Mouse (Mus musculus) MEL (cell line): ENCODE measurements around the gene St6galnac5. TPM values are rescaled to one million over a fixed set of nuclear protein-coding genes. Genes with fewer than 3 reads are reported as not detected.
A peak's percentile ranks its signal among the peaks of the same experiment; 100 is the strongest.

Source experiments
- DNase-seq: peaks from one replicate; pipeline ENCODE4 v3.0.0; 2011; ENCODE audit warnings: low read depth, low spot score
- H3K27ac ChIP-seq: 2 replicates; pipeline ENCODE4 v1.5.1; 2012; ENCODE audit warnings: low read depth, mild to moderate bottlenecking, control low read depth, low read length, moderate library complexity; ENCODE audit not compliant: control insufficient read depth
- H3K27me3 ChIP-seq, 2 experiments: fragments of 150-350 bp in 1 of 2; sonication (generic) in 1 of 2; 2 replicates each; pipeline ENCODE4 v1.6.1; 2012; ENCODE audit warnings: low read length in 2 of 2, mild to moderate bottlenecking in 2 of 2, improper control_type of control experiment in 1 of 2, moderate library complexity in 1 of 2; ENCODE audit not compliant: insufficient read depth in 2 of 2, control insufficient read depth in 1 of 2
- H3K36me3 ChIP-seq, 2 experiments: 2 replicates each; pipeline ENCODE4 v1.6.1; 2012 to 2014; ENCODE audit warnings: low read length in 2 of 2, improper control_type of control experiment in 1 of 2, inconsistent platforms in 1 of 2, mild to moderate bottlenecking in 1 of 2; ENCODE audit not compliant: insufficient read depth in 2 of 2, control insufficient read depth in 1 of 2
- H3K4me1 ChIP-seq, 2 experiments: fragments of 150-350 bp in 1 of 2; sonication (generic) in 1 of 2; 2 replicates each; pipeline ENCODE4 v1.6.1; 2012; ENCODE audit warnings: low read length in 2 of 2, improper control_type of control experiment in 1 of 2, mild to moderate bottlenecking in 1 of 2; ENCODE audit not compliant: insufficient read depth in 2 of 2, control insufficient read depth in 1 of 2
- H3K4me3 ChIP-seq, 2 experiments: fragments of 150-350 bp in 1 of 2; sonication (generic) in 1 of 2; 2 replicates each; pipeline ENCODE4 v1.5.1; 2012; ENCODE audit warnings: low read depth in 2 of 2, low read length in 2 of 2, mild to moderate bottlenecking in 2 of 2, moderate library complexity in 2 of 2, control low read depth in 1 of 2, improper control_type of control experiment in 1 of 2; ENCODE audit not compliant: control insufficient read depth in 1 of 2, insufficient read depth in 1 of 2
- H3K79me2 ChIP-seq: 2 replicates; pipeline ENCODE4 v1.6.1; 2012; ENCODE audit warnings: mild to moderate bottlenecking, low read length, moderate library complexity; ENCODE audit not compliant: control insufficient read depth, poor library complexity, insufficient read depth
- H3K9ac ChIP-seq: 2 replicates; pipeline ENCODE4 v1.6.1; 2012; ENCODE audit warnings: low read depth, mild to moderate bottlenecking, control low read depth, low read length, moderate library complexity; ENCODE audit not compliant: control insufficient read depth, poor library complexity, severe bottlenecking
- H3K9me3 ChIP-seq: fragments of 150-350 bp; sonication (generic); replicated peaks from 2 replicates; pipeline ENCODE4 v1.6.1; 2012; ENCODE audit warnings: mild to moderate bottlenecking, low read length, improper control_type of control experiment, moderate library complexity; ENCODE audit not compliant: insufficient read depth
- BHLHE40 ChIP-seq: IDR thresholded peaks from 2 replicates; pipeline ENCODE4 v1.6.1; 2012; ENCODE audit warnings: low read depth, mild to moderate bottlenecking, inconsistent platforms, low read length, improper control_type of control experiment, borderline replicate concordance
- CHD2 ChIP-seq: IDR thresholded peaks from 2 replicates; pipeline ENCODE4 v1.6.1; 2011; ENCODE audit warnings: low read length, improper control_type of control experiment
- CTCF ChIP-seq, 3 experiments: IDR thresholded peaks in 2 of 3; conservative IDR thresholded peaks in 1 of 3; 2 replicates each; pipeline ENCODE4 v1.5.1; 2011 to 2012; ENCODE audit warnings: low read length in 3 of 3, low read depth in 2 of 3, mild to moderate bottlenecking in 2 of 3, improper control_type of control experiment in 1 of 3, inconsistent platforms in 1 of 3, mixed read lengths in 1 of 3, moderate library complexity in 1 of 3; ENCODE audit not compliant: control insufficient read depth in 1 of 3, insufficient read depth in 1 of 3, poor library complexity in 1 of 3, severe bottlenecking in 1 of 3
- ELF1 ChIP-seq: IDR thresholded peaks from 2 replicates; pipeline ENCODE4 v1.6.1; 2014; ENCODE audit warnings: low read depth, mild to moderate bottlenecking, inconsistent platforms, low read length, improper control_type of control experiment, moderate library complexity
- GABPA ChIP-seq: IDR thresholded peaks from 2 replicates; pipeline ENCODE4 v1.6.1; 2012; ENCODE audit warnings: low read depth, mild to moderate bottlenecking, inconsistent platforms, low read length, improper control_type of control experiment, moderate library complexity
- KAT2A ChIP-seq: conservative IDR thresholded peaks from 2 replicates; pipeline ENCODE4 v1.6.1; 2012; ENCODE audit warnings: low read depth, low read length, improper control_type of control experiment, inconsistent platforms
- MXI1 ChIP-seq: IDR thresholded peaks from 2 replicates; pipeline ENCODE4 v1.6.1; 2011; ENCODE audit warnings: mild to moderate bottlenecking, low read depth, low read length, improper control_type of control experiment
- MYB ChIP-seq: IDR thresholded peaks from 2 replicates; pipeline ENCODE4 v1.6.1; 2011; ENCODE audit warnings: mild to moderate bottlenecking, low read depth, low read length, improper control_type of control experiment
- POLR2A ChIP-seq, 2 experiments: IDR thresholded peaks; 2 replicates each; pipeline ENCODE4 v1.6.1; 2011 to 2012; ENCODE audit warnings: low read length in 2 of 2, mild to moderate bottlenecking in 2 of 2, control low read depth in 1 of 2, improper control_type of control experiment in 1 of 2, low read depth in 1 of 2, moderate library complexity in 1 of 2; ENCODE audit not compliant: control insufficient read depth in 1 of 2, insufficient read depth in 1 of 2, poor library complexity in 1 of 2
- POLR2AphosphoS5 ChIP-seq: IDR thresholded peaks from 2 replicates; pipeline ENCODE4 v1.6.1; 2012; ENCODE audit warnings: low read depth, borderline replicate concordance, mild to moderate bottlenecking, inconsistent platforms, low read length, moderate library complexity, mixed read lengths
- RAD21 ChIP-seq: IDR thresholded peaks from 2 replicates; pipeline ENCODE4 v1.6.1; 2011; ENCODE audit warnings: mild to moderate bottlenecking, low read depth, low read length, improper control_type of control experiment
- SIN3A ChIP-seq: IDR thresholded peaks from 2 replicates; pipeline ENCODE4 v1.6.1; 2012; ENCODE audit warnings: low read length, improper control_type of control experiment, inconsistent platforms
- SMC3 ChIP-seq: IDR thresholded peaks from 2 replicates; pipeline ENCODE4 v1.6.1; 2011; ENCODE audit warnings: low read depth, low read length, improper control_type of control experiment
- TAL1 ChIP-seq: IDR thresholded peaks from 2 replicates; pipeline ENCODE4 v1.6.1; 2012; ENCODE audit warnings: mild to moderate bottlenecking, inconsistent platforms, low read length, moderate library complexity, mixed read lengths
- TBP ChIP-seq: IDR thresholded peaks from 2 replicates; pipeline ENCODE4 v1.8.0; 2011; ENCODE audit warnings: low read depth, low read length, improper control_type of control experiment
- UBTF ChIP-seq: IDR thresholded peaks from 2 replicates; pipeline ENCODE4 v1.6.1; 2012; ENCODE audit warnings: low read depth, mild to moderate bottlenecking, inconsistent platforms, low read length, improper control_type of control experiment, moderate library complexity, borderline replicate concordance; ENCODE audit not compliant: insufficient read depth
- USF1 ChIP-seq: IDR thresholded peaks from 2 replicates; pipeline ENCODE4 v1.6.1; 2014; ENCODE audit warnings: low read depth, mild to moderate bottlenecking, inconsistent platforms, low read length, improper control_type of control experiment, moderate library complexity
- USF2 ChIP-seq, 2 experiments: IDR thresholded peaks; 2 replicates each; pipeline ENCODE4 v1.6.1; 2011 to 2012; ENCODE audit warnings: improper control_type of control experiment in 2 of 2, low read length in 2 of 2, borderline replicate concordance in 1 of 2, inconsistent platforms in 1 of 2, low read depth in 1 of 2, mild to moderate bottlenecking in 1 of 2; ENCODE audit not compliant: insufficient read depth in 1 of 2
- ZKSCAN1 ChIP-seq: IDR thresholded peaks from 2 replicates; pipeline ENCODE4 v1.6.1; 2012; ENCODE audit warnings: low read depth, mild to moderate bottlenecking, inconsistent platforms, low read length, improper control_type of control experiment, moderate library complexity
- ZNF384 ChIP-seq: IDR thresholded peaks from 2 replicates; pipeline ENCODE4 v1.6.1; 2012; ENCODE audit warnings: low read depth, mild to moderate bottlenecking, inconsistent platforms, low read length, improper control_type of control experiment
- polyA plus RNA-seq, 2 experiments: library from polyadenylated mRNA; stranded (reverse) in 1 of 2; unstranded in 1 of 2; fragments of >175 nt in 1 of 2; fragments of >200 nt in 1 of 2; gene quantifications; 2 replicates each; pipeline versions ENCODE4 v1.2.1 to v1.2.4; 2012; ENCODE audit warnings: low replicate concordance in 2 of 2, low read depth in 1 of 2; ENCODE audit not compliant: insufficient read length in 2 of 2, insufficient read depth in 1 of 2, missing spikeins in 1 of 2
- total RNA-seq: library from RNA; depleted of rRNA; stranded (reverse); fragments of 300-350 nt; gene quantifications from 2 replicates; pipeline ENCODE4 v1.2.3, GENCODE M21; 2012

Gene St6galnac5
- total and polyA plus RNA-seq, 3 experiments: not detected

DNA sequence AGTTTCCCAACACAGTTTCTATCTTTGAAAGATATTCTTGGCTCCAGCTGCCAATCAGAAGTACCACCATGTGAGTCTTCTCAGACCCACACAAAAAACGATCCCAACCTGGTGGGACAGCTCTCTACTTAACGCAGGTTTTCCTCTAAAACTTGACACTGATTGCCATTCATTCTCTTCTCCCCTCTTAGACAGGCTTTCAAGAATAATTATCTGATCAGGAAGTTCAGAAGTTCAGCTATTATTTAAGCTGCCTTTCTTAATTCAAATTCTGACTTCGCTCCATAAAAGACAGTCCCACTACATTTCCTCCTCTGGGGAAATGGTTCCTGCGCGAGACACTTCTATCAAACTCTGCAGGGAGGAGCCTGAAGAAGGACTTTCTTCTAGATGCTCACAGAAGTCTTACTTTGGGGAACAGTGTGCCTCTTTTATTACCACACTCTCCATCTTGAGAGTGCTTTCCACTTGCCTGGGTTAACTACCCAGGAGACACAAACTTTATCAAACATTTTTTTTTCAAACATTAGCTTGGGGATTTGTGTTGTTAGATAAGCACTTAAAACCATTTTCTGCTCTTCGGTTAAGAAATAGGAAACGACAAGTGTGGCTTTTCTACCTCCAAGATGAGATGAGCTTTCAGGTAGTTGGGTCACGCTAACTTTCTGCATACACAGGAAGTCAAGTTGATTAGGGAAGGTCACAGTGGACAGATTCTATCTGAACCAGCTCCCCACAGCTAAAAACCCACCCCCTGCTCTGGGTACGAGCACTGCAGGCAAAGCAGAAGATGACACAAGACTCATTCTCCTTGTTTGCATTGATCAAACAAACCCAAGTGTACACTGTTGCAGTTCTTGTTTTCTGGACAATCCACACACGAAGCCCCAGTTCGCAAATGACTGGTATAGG is 30.2 kb downstream of the St6galnac5 start (continued):
- TF ChIP-seq GABPA (no peak), SIN3A (peak; percentile 57), MYB (no peak), USF2 (IDR thresholded peaks at IDR 0.05; ENCODE audit: borderline replicate concordance in 1 of 2, insufficient read depth in 1 of 2, low read depth in 1 of 2, low read length in 2 of 2) (no peak), RAD21 (no peak), TAL1 (no peak), ELF1 (peak; percentile 62; the same call in 1 of the 2 replicates), POLR2A (IDR thresholded peaks at IDR 0.05; ENCODE audit: control insufficient read depth in 1 of 2, insufficient read depth in 1 of 2, low read depth in 1 of 2, low read length in 2 of 2, poor library complexity in 1 of 2) (peak in 1 of 2 experiments; percentile 35; a peak in 1 of 4 replicates), CHD2 (no peak), MXI1 (peak; percentile 48; the same call in 1 of the 2 replicates), BHLHE40 (peak; percentile 47; the same call in 1 of the 2 replicates), POLR2AphosphoS5 (no peak), UBTF (no peak), CTCF (IDR thresholded peaks at IDR 0.05 in 2 of 3, conservative IDR thresholded peaks at IDR 0.05 in 1 of 3; ENCODE audit: control insufficient read depth in 1 of 3, insufficient read depth in 1 of 3, low read depth in 2 of 3, low read length in 3 of 3, poor library complexity in 1 of 3, severe bottlenecking in 1 of 3) (no peak), ZNF384 (peak; percentile 92), KAT2A (no peak)

DNA sequence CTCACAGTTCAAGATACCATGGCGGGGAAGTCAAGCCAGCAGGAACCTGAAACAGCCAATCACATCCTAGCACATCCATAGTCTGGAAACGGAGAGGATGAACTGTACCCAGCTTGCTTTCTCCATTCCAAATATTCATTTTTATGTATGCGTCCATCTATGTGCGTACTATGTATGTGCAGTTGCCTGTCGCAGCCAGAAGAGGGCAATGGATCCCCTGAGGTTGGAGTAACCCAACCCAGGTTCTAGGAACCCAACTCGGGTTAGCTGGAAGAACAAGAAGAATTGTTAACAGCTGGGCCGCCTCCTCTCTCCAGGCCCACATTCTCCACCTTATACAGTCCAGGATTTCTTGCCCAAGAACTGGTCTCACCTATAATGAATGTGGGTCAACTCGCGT is 31.1 kb downstream of the St6galnac5 start:
- TF ChIP-seq ZKSCAN1: no peak
- peak; percentile 6; the same call in 1 of the 2 replicates for TF ChIP-seq SIN3A
- peak; percentile 52 to 59 (median 55) for TF ChIP-seq CTCF (IDR thresholded peaks at IDR 0.05 in 2 of 3, conservative IDR thresholded peaks at IDR 0.05 in 1 of 3; ENCODE audit: control insufficient read depth in 1 of 3, insufficient read depth in 1 of 3, low read depth in 2 of 3, low read length in 3 of 3, poor library complexity in 1 of 3, severe bottlenecking in 1 of 3)
- TF ChIP-seq SMC3: 0 out of 2 replicates have a peak, but pooled peaks have one; percentile 28
- TF ChIP-seq USF1: no peak
- no peak for TF ChIP-seq TBP
- TF ChIP-seq RAD21: peak; percentile 31
- Histone ChIP-seq H3K4me1 (peaks cover 23 to 58% of the 10 kb centered on the region in 2 experiments), H3K36me3 (peaks cover 0 to 38% of the 10 kb centered on the region in 2 experiments; a peak in 2 of 4 replicates), H3K27ac (peak overlapping the region; percentile 99), H3K9ac (peak overlapping the region; percentile 59), H3K27me3 (no peaks in the 10 kb centered on the region), H3K79me2 (no peaks in the 10 kb centered on the region), H3K9me3 (no peaks in the 10 kb centered on the region), H3K4me3 (peak overlapping the region; percentile 16 to 30)
- DNase-seq: peak; percentile 82
